Mouse (Mus musculus): ENCODE data around the gene Bcl2l13. TPM values are rescaled to one million over a fixed set of nuclear protein-coding genes. Genes with fewer than 3 reads are reported as not detected.
A peak's percentile ranks its signal among the peaks of the same experiment; 100 is the strongest.
"Not testable (repeated sequence)": the region's sequence is repeated elsewhere in the genome, so short reads cannot be mapped to it uniquely, and the experiment has no call there.

The Bcl2l13 gene
- 10 to 100 TPM; 73.8 to 84.5 (median 80.6) TPM for total RNA-seq (2022)

DNA sequence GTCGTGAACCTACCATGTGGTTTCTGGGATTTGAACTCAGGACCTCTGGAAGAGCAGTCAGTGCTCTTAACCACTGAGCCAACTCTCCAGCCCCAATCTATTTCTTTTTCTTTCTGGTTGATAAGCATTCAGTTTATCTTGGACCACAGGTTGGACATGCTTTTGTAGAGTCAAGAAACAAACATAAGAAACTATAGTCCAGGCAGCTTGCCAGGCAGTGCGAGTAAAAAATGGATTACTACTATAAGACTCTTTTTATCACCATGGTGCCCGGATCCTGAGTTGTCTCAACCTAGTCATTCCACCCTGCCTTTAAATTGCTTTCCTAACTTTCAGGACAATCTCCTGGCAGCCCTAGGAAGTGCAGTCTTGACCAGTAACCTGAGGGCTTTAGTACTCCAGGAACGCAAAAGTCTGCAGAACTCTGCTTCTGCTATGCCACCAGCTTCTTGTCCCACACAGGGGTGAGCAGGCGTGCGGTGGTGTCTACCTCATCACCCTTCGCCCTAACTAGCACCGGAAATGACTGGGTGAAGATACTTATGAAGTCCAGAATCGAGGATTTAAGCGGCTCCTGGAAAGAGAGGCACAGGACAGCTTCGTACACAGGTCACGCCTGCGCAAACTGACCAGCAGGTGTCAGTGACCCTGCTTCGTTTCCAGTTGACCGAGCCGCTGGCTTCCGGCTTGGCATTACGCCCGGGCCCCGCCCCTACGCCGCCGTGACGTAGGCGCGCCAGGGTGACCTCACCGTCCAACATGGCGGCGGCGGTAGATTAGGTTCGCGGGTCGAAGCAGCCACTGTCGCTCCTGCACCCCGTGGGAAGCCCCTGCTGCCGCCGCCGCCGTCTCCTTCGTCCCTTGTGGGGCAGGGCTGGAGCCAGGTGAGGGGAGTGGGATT lies at the start of gene Bcl2l13:
Gene Bcl2l13 (plus strand): TSS at position 739 of the 901 bp plus-strand sequence.
- DNase-seq (ENCODE audit: low spot score): peak; percentile 97

- no peak for DNase-seq (ENCODE audit: low spot score)
These were observed 47.9 kb upstream of the Bcl2l13 start for GRCm38 (mm10) chr6:120788068-120788607.

DNA sequence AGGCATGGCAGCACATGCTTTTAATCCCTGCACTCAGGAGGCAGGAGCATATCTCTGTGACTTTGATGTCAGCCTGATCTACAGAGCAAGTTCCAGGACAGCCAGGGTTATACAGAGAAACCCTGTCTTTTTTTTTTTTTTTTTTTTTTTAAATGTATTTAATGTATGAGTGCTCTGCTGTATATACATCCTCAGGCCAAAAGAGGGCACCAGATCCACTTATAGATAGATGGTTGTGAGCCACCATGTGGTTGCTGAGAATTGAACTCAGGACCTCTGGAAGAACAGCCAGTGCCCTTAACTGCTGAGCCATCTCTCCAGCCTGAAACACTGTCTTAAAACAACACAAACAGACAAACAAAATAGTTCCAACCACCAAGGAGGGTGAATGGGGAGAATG lies 47.1 kb upstream of the Bcl2l13 start:
- DNase-seq (ENCODE audit: low spot score): no peak

GRCm38 (mm10) chr6:120790153-120790552 lies 45.9 kb upstream of the Bcl2l13 start:
- DNase-seq (ENCODE audit: low spot score): no peak

DNA sequence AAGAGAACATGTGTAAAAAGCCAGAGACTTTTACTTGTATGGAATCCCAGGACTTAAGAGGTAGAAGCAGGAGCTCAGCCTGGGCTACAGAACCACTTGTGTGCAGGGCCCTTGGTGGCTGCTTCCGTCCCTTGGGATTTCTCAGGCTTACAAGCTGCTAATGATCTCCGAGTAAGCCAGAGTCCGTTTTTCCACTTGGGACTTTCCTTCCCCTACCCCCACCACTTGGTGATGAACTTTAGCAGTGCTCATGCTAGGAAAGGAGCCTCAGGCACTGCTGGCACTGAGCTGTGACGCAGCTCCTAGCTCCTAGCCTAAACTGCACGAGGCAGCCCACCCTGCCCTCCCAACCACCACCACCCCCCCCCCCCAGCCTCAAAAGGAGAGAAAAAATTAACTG lies 45.3 kb upstream of the Bcl2l13 start:
- DNase-seq (ENCODE audit: low spot score): no peak

DNA sequence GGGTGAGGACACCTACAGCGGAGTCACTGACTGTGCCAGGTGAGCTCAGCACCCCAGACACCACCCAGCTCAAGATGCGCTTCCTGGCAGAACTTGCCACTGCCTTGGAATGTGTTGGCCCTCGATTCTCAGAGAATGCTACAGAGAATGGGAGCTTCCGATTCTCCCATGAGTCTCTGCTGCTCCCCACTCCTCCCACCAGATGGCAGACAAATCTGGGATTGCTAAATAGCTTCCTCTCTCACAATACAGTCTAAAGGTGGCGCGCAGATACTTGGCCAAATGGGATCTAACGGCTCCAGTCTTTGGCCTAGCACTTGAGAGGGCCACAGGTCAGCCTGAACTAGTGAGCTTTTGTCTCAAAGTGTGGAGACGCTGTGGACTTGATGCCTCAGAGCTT lies 43.1 kb upstream of the Bcl2l13 start:
- no peak for DNase-seq (ENCODE audit: low spot score)

DNA sequence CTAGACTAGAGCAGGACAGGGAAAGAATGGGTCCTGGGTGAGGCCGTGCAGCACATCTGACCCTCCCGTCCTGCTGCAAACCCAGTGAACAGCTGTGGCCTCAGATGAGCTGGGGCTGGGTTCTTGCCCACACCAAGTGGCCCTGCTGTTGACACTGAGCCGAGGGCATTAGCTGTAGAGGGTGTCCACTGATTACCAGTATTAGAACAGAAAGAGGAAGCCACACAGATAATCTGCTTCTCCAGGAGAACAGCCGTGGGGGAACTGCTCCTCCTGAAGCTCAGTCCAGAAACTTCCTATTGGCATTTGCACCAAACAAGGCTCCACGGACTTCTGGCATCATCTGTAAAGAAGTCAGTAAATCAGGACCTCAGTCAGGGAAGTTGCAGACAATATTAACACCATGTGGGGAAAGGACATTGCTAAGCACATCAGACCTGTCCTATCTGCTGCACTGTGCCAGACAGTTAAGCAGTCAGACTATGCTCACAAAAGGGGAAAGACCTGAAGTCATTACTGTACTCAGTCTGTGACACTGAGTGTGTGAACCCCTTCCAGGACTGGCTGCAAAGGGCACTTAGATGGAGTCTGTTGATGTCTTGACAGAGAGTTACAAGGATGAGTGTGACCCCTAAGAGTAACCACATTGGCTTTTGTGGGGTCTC lies 40.5 kb upstream of the Bcl2l13 start:
- DNase-seq (ENCODE audit: low spot score): no peak

DNA sequence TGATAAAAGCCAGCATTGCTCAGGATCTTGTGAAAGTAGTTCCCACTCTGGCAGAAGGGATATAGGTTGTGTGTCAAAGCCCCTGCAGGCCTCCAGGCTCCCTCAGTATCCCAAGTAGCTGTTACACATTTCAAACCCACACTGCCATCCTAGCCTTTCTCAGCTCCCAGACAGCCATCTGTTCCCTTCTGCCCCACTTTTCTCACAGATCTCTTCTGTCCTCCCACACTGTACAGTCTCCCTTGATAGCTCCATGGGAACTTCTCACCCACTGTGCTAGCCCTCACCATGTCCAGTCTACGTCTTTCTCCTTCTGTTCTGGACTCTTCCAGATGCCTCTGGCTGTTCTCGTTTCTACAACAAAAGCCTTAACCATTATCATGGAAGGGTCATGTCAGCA lies 39.9 kb upstream of the Bcl2l13 start:
- DNase-seq (ENCODE audit: low spot score): no peak

DNA sequence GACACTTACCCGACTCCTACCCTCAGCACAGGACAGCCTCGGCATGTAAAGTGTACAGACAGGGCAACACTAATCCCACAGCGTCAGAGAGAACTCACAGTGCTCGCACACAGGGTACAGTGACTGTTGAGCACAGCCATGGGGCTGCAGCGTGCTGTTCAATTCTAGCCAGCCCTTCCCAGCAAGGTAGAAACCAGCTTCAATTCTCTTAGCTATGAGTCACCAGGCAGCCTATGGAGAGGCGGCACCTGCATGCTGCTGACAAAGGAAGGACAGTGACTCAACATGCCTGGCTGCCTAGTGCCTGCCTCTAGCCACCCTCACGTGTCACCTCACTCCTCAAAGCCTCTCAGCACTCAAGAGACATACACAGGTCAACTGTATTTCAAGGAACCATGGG lies 38.0 kb upstream of the Bcl2l13 start:
- no peak for DNase-seq (ENCODE audit: low spot score)

GRCm38 (mm10) chr6:120798905-120799304 lies 37.1 kb upstream of the Bcl2l13 start:
- no peak for DNase-seq (ENCODE audit: low spot score)

- no peak for DNase-seq (ENCODE audit: low spot score)
These were observed 36.4 kb upstream of the Bcl2l13 start for GRCm38 (mm10) chr6:120799581-120800041.

- no peak for DNase-seq (ENCODE audit: low spot score)
These were observed 28.8 kb upstream of the Bcl2l13 start for GRCm38 (mm10) chr6:120806999-120807737.

- DNase-seq (ENCODE audit: low spot score): no peak
These were observed 28.3 kb upstream of the Bcl2l13 start for GRCm38 (mm10) chr6:120807738-120808081.

- not testable (repeated sequence) for DNase-seq (ENCODE audit: low spot score)
These were observed 24.0 kb upstream of the Bcl2l13 start for GRCm38 (mm10) chr6:120811999-120812398.

DNA sequence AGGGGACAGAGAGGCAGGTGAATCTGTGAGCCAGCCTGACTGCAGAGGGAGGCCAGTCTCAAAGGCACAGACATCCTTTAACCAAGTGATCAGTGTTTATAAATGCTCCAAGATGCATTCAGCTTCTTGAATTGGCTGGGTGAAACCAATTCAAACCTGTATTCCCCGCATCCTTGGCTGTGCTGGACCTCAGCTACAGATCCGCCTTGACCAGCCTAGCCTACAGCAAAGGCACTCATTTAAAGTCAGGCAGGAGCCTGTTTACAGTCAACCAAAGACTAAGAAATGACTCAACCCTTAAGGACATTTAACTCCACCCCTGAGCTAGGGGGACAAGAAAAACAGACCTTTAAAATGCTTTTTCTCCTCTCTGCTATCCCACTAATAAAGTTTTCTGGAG lies 16.7 kb upstream of the Bcl2l13 start:
- DNase-seq (ENCODE audit: low spot score): no peak

GRCm38 (mm10) chr6:120820144-120820543 lies 15.9 kb upstream of the Bcl2l13 start:
- no peak for DNase-seq (ENCODE audit: low spot score)

DNA sequence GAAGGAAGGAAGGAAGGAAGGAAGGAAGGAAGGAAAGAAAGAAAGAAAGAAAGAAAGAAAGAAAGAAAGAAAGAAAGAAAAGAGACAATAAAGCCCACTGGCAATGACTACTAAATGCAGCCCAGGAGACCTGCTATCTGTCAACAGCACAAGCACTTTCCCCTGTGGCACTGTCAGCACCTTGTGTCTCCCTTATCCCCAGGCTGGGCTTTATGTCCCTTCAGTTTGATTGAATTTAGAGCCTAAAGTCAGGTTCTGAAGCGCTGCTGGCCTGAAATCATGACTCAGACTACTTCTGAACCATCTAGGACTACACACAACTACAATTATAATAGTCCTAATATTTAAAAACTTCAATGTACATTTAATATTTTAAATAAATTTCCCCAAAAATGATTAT lies 15.1 kb upstream of the Bcl2l13 start:
- DNase-seq (ENCODE audit: low spot score): no peak

DNA sequence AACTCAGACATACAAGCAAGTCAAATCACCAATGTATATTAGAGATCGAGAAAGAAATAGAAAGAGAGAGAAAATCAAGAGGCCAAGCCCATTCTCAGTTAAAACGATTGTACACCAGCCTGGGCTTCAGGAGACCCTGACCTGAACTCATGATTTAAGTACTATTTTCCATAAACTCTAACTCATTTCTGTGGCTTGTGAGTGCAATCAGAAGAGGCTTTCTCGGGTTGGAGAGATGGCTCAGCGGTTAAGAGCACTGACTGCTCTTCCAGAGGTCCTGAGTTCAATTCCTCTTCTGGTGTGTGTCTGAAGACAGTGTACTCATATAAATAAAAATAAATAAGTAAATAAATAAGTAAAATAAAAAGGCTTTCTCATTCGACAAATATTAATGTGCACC lies 14.3 kb upstream of the Bcl2l13 start:
- no peak for DNase-seq (ENCODE audit: low spot score)

DNA sequence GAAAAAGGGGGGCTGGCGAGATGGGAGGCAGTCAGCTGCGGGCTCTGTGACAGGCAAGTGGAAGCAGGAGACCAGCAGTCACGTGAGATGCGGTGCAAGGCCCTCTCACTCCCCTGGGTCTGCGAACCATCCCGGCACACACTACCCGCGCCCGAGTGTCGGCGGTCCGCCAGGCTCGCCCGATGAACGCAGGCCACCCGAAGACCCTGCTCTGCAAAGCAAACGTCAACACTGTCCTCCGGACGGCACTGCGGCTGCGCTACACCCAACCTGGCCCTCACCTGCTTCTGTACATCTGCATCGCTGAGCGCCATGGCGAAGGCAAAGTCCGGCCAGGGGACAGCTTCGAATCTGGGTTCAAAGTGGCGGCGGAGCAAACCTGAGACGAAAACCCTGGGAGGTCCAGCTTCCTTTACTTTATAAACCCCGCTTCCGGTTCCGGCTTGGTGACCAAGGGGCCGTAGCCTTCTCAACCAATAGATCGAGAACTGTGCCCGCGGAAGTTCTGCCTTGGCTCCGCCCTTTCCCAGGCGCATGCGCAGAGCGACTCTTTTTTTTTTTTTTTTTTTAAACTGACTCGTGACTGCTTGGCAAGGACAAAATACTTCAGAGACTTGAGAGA lies 13.6 kb upstream of the Bcl2l13 start, which contains the start of gene Atp6v1e1:
Gene Atp6v1e1 (minus strand): TSS at position 487 of the 622 bp plus-strand sequence.
- peak; percentile 95 for DNase-seq (ENCODE audit: low spot score)

- DNase-seq (ENCODE audit: low spot score): no peak
These were observed 12.9 kb upstream of the Bcl2l13 start for GRCm38 (mm10) chr6:120822937-120823614.

GRCm38 (mm10) chr6:120830056-120830455 lies 6.0 kb upstream of the Bcl2l13 start:
- DNase-seq (ENCODE audit: low spot score): no peak

Data from heart, adult 8-10 months (tissue).